Mouse (Mus musculus) myocyte (in vitro differentiated cells): ENCODE measurements at regions not wholly inside any gene's neighbourhood (a gene's known extent, or its start where the extent isn't known, plus 50 kb on each side); places are given as distances from the start of the nearest gene placed in this dataset.

Experiments
- E2F4 ChIP-seq: IDR thresholded peaks from one replicate; pipeline ENCODE4 v1.6.1; 2011; ENCODE audit warnings: mild to moderate bottlenecking, control low read depth, moderate library complexity; ENCODE audit not compliant: insufficient read depth
- MAX ChIP-seq: IDR thresholded peaks from one replicate; pipeline ENCODE4 v1.6.1; 2011; ENCODE audit warnings: low read depth, mild to moderate bottlenecking, control low read depth
- MYOG ChIP-seq, 3 experiments: IDR thresholded peaks; one replicate each; pipeline ENCODE4 v1.6.1; 2011; ENCODE audit warnings: control low read depth in 2 of 3, low read depth in 2 of 3, mild to moderate bottlenecking in 2 of 3; ENCODE audit not compliant: insufficient read length in 2 of 3, control insufficient read depth in 1 of 3, insufficient read depth in 1 of 3
- POLR2A ChIP-seq: IDR thresholded peaks from one replicate; pipeline ENCODE4 v1.6.1; 2011; ENCODE audit warnings: low read depth, mild to moderate bottlenecking, control low read depth, moderate library complexity; ENCODE audit not compliant: insufficient read length
- POLR2AphosphoS2 ChIP-seq: IDR thresholded peaks from one replicate; pipeline ENCODE4 v1.6.1; 2011; ENCODE audit warnings: low read depth, control low read depth; ENCODE audit not compliant: insufficient read length
- TCF12 ChIP-seq: IDR thresholded peaks from one replicate; pipeline ENCODE4 v1.6.1; 2011; ENCODE audit warnings: mild to moderate bottlenecking, control low read depth; ENCODE audit not compliant: poor library complexity, insufficient read depth, severe bottlenecking
- USF1 ChIP-seq: IDR thresholded peaks from one replicate; pipeline ENCODE4 v1.6.1; 2011; ENCODE audit warnings: low read depth, mild to moderate bottlenecking, control low read depth, moderate library complexity

- TF ChIP-seq POLR2A (no peak), E2F4 (no peak), TCF12 (no peak), MAX (no peak), USF1 (no peak), MYOG (IDR thresholded peaks at IDR 0.05; ENCODE audit: control insufficient read depth in 1 of 3, insufficient read depth in 1 of 3, insufficient read length in 2 of 3, low read depth in 2 of 3) (peak in 1 of 3 experiments; percentile 41), POLR2AphosphoS2 (no peak)
These were observed 270.2 kb downstream of the Foxo1 start for GRCm38 (mm10) chr3:52538306-52538705.
